Mouse (Mus musculus): ENCODE measurements at regions not wholly inside any gene's neighbourhood (a gene's known extent, or its start where the extent isn't known, plus 50 kb on each side); places are given as distances from the start of the nearest gene placed in this dataset.
"Not testable (repeated sequence)": the region's sequence is repeated elsewhere in the genome, so short reads cannot be mapped to it uniquely, and the experiment has no call there.

- no peak for ATAC-seq (replicated peaks; ENCODE audit: insufficient number of reproducible peaks, low FRiP score, low TSS enrichment)
- H3K9me3 ChIP-seq (replicated peaks; ENCODE audit: control insufficient read depth, low read length) = peaks cover 4% of the 10 kb centered on the region; the same call in 1 of the 2 replicates
- no peaks in the 10 kb centered on the region for H3K27me3 ChIP-seq (ENCODE audit: control insufficient read depth, insufficient read depth, low read length)
- no peaks in the 10 kb centered on the region for H3K4me1 ChIP-seq (ENCODE audit: control insufficient read depth, insufficient read depth, low read length)
- no peak overlapping the region for H3K4me2 ChIP-seq
- 80% methylated on average over 2 of the region's 2 CpGs for WGBS (ENCODE audit: insufficient replicate concordance)
- no peaks in the 10 kb centered on the region for H3K36me3 ChIP-seq (ENCODE audit: control insufficient read depth, insufficient read depth, low read length)
- H3K4me3 ChIP-seq (ENCODE audit: low read depth, low read length) = no peak overlapping the region
- no peak overlapping the region for H3K27ac ChIP-seq (ENCODE audit: low read depth, low read length)
- H3K9ac ChIP-seq (ENCODE audit: low read depth, low read length) = no peak overlapping the region
Observed at GRCm38 (mm10) chr8:35087070-35087469, 678.5 kb upstream of the Gm19410 start.

GRCm38 (mm10) chr8:35088380-35089244 lies 677.0 kb upstream of the Gm19410 start:
- Histone ChIP-seq H3K4me2 (no peak overlapping the region), H3K9me3 (replicated peaks; ENCODE audit: control insufficient read depth, low read length) (peaks cover 4% of the 10 kb centered on the region; the same call in 1 of the 2 replicates), H3K9ac (ENCODE audit: low read depth, low read length) (no peak overlapping the region), H3K27ac (ENCODE audit: low read depth, low read length) (no peak overlapping the region), H3K27me3 (ENCODE audit: control insufficient read depth, insufficient read depth, low read length) (no peaks in the 10 kb centered on the region), H3K4me1 (ENCODE audit: control insufficient read depth, insufficient read depth, low read length) (no peaks in the 10 kb centered on the region), H3K36me3 (ENCODE audit: control insufficient read depth, insufficient read depth, low read length) (no peaks in the 10 kb centered on the region), H3K4me3 (ENCODE audit: low read depth, low read length) (no peak overlapping the region)
- ATAC-seq (replicated peaks; ENCODE audit: insufficient number of reproducible peaks, low FRiP score, low TSS enrichment) = no peak
- WGBS (ENCODE audit: insufficient replicate concordance) = 82% methylated on average over 18 of the region's 18 CpGs

GRCm38 (mm10) chr8:35089519-35089918 lies 676.1 kb upstream of the Gm19410 start:
- H3K4me1 ChIP-seq (ENCODE audit: control insufficient read depth, insufficient read depth, low read length) = no peaks in the 10 kb centered on the region
- H3K27ac ChIP-seq (ENCODE audit: low read depth, low read length) = no peak overlapping the region
- WGBS (ENCODE audit: insufficient replicate concordance) = 86% methylated on average over 8 of the region's 8 CpGs
- H3K27me3 ChIP-seq (ENCODE audit: control insufficient read depth, insufficient read depth, low read length) = no peaks in the 10 kb centered on the region
- no peaks in the 10 kb centered on the region for H3K36me3 ChIP-seq (ENCODE audit: control insufficient read depth, insufficient read depth, low read length)
- H3K9ac ChIP-seq (ENCODE audit: low read depth, low read length) = no peak overlapping the region
- H3K4me3 ChIP-seq (ENCODE audit: low read depth, low read length) = no peak overlapping the region
- H3K4me2 ChIP-seq = no peak overlapping the region
- ATAC-seq (replicated peaks; ENCODE audit: insufficient number of reproducible peaks, low FRiP score, low TSS enrichment) = no peak
- H3K9me3 ChIP-seq (replicated peaks; ENCODE audit: control insufficient read depth, low read length) = peaks cover 4% of the 10 kb centered on the region; the same call in 1 of the 2 replicates

GRCm38 (mm10) chr8:35101701-35102100 lies 663.9 kb upstream of the Gm19410 start:
- 64% methylated on average over 5 of the region's 5 CpGs for WGBS (ENCODE audit: insufficient replicate concordance)

GRCm38 (mm10) chr8:35102102-35102501 lies 663.5 kb upstream of the Gm19410 start:
- H3K36me3 ChIP-seq (ENCODE audit: control insufficient read depth, insufficient read depth, low read length); H3K27ac ChIP-seq (ENCODE audit: low read depth, low read length); H3K4me1 ChIP-seq (ENCODE audit: control insufficient read depth, insufficient read depth, low read length); H3K4me2 ChIP-seq; H3K9me3 ChIP-seq (replicated peaks; ENCODE audit: control insufficient read depth, low read length); H3K9ac ChIP-seq (ENCODE audit: low read depth, low read length); H3K27me3 ChIP-seq (ENCODE audit: control insufficient read depth, insufficient read depth, low read length); H3K4me3 ChIP-seq (ENCODE audit: low read depth, low read length): not testable (repeated sequence)
- WGBS (ENCODE audit: insufficient replicate concordance) = 38% methylated on average over 3 of the region's 3 CpGs
- 0 out of 2 replicates have a peak, but pooled peaks have one; percentile 39 for ATAC-seq (replicated peaks; ENCODE audit: insufficient number of reproducible peaks, low FRiP score, low TSS enrichment)

More at GRCm38 (mm10) chr8:35101701-35102100, 663.9 kb upstream of the Gm19410 start:
- no peak for ATAC-seq (replicated peaks; ENCODE audit: insufficient number of reproducible peaks, low FRiP score, low TSS enrichment)
- H3K9me3 ChIP-seq (replicated peaks; ENCODE audit: control insufficient read depth, low read length) = no peaks in the 10 kb centered on the region
- H3K4me3 ChIP-seq (ENCODE audit: low read depth, low read length) = no peak overlapping the region
- no peak overlapping the region for H3K9ac ChIP-seq (ENCODE audit: low read depth, low read length)
- no peak overlapping the region for H3K27ac ChIP-seq (ENCODE audit: low read depth, low read length)
- no peaks in the 10 kb centered on the region for H3K27me3 ChIP-seq (ENCODE audit: control insufficient read depth, insufficient read depth, low read length)
- H3K36me3 ChIP-seq (ENCODE audit: control insufficient read depth, insufficient read depth, low read length) = no peaks in the 10 kb centered on the region
- H3K4me1 ChIP-seq (ENCODE audit: control insufficient read depth, insufficient read depth, low read length) = peaks cover 5% of the 10 kb centered on the region; the same call in 1 of the 2 replicates
- no peak overlapping the region for H3K4me2 ChIP-seq

- not testable (repeated sequence) for H3K4me2 ChIP-seq; H3K9ac ChIP-seq (ENCODE audit: low read depth, low read length); H3K4me3 ChIP-seq (ENCODE audit: low read depth, low read length); H3K4me1 ChIP-seq (ENCODE audit: control insufficient read depth, insufficient read depth, low read length); H3K36me3 ChIP-seq (ENCODE audit: control insufficient read depth, insufficient read depth, low read length); ATAC-seq (replicated peaks; ENCODE audit: insufficient number of reproducible peaks, low FRiP score, low TSS enrichment); H3K9me3 ChIP-seq (replicated peaks; ENCODE audit: control insufficient read depth, low read length); H3K27me3 ChIP-seq (ENCODE audit: control insufficient read depth, insufficient read depth, low read length)
- H3K27ac ChIP-seq (ENCODE audit: low read depth, low read length) = peak overlapping the region; percentile 41; the same call in 1 of the 2 replicates
Observed at GRCm38 (mm10) chr8:35104465-35104876, 661.1 kb upstream of the Gm19410 start.

- no peak overlapping the region; the same call in 1 of the 2 replicates for H3K4me2 ChIP-seq
Observed at GRCm38 (mm10) chr8:35109506-35110217, 655.9 kb upstream of the Gm19410 start.

GRCm38 (mm10) chr8:35110286-35110685 lies 655.3 kb upstream of the Gm19410 start:
- Histone ChIP-seq H3K36me3 (ENCODE audit: control insufficient read depth, insufficient read depth, low read length) (no peaks in the 10 kb centered on the region), H3K4me2 (no peak overlapping the region), H3K27me3 (ENCODE audit: control insufficient read depth, insufficient read depth, low read length) (no peaks in the 10 kb centered on the region), H3K27ac (ENCODE audit: low read depth, low read length) (no peak overlapping the region), H3K9ac (ENCODE audit: low read depth, low read length) (no peak overlapping the region), H3K9me3 (replicated peaks; ENCODE audit: control insufficient read depth, low read length) (no peaks in the 10 kb centered on the region), H3K4me1 (ENCODE audit: control insufficient read depth, insufficient read depth, low read length) (0 out of 2 replicates have a peak, but pooled peaks cover 2% of the 10 kb centered on the region), H3K4me3 (ENCODE audit: low read depth, low read length) (no peak overlapping the region)
- 89% methylated on average over 8 of the region's 8 CpGs for WGBS (ENCODE audit: insufficient replicate concordance)
- ATAC-seq (replicated peaks; ENCODE audit: insufficient number of reproducible peaks, low FRiP score, low TSS enrichment) = no peak

More at GRCm38 (mm10) chr8:35109506-35110217, 655.9 kb upstream of the Gm19410 start:
- no peaks in the 10 kb centered on the region for H3K36me3 ChIP-seq (ENCODE audit: control insufficient read depth, insufficient read depth, low read length)
- 0 out of 2 replicates have a peak, but pooled peaks cover 2% of the 10 kb centered on the region for H3K4me1 ChIP-seq (ENCODE audit: control insufficient read depth, insufficient read depth, low read length)
- no peaks in the 10 kb centered on the region for H3K27me3 ChIP-seq (ENCODE audit: control insufficient read depth, insufficient read depth, low read length)
- no peak overlapping the region for H3K9ac ChIP-seq (ENCODE audit: low read depth, low read length)
- H3K4me3 ChIP-seq (ENCODE audit: low read depth, low read length) = no peak overlapping the region
- 70% methylated on average over 27 of the region's 27 CpGs for WGBS (ENCODE audit: insufficient replicate concordance)
- no peak for ATAC-seq (replicated peaks; ENCODE audit: insufficient number of reproducible peaks, low FRiP score, low TSS enrichment)
- H3K27ac ChIP-seq (ENCODE audit: low read depth, low read length) = no peak overlapping the region
- H3K9me3 ChIP-seq (replicated peaks; ENCODE audit: control insufficient read depth, low read length) = no peaks in the 10 kb centered on the region
